Mouse (Mus musculus): Measurements from ENCODE around the gene Erbb4.

Gene Erbb4

GRCm38 (mm10) chr1:69024858-69025257 lies 83.0 kb downstream of the Erbb4 start:
- in situ Hi-C loops (cut with MboI) = no loop called here

GRCm38 (mm10) chr1:69023157-69023925 lies 84.5 kb downstream of the Erbb4 start:
- in situ Hi-C loops (cut with MboI) = no loop called here

DNA sequence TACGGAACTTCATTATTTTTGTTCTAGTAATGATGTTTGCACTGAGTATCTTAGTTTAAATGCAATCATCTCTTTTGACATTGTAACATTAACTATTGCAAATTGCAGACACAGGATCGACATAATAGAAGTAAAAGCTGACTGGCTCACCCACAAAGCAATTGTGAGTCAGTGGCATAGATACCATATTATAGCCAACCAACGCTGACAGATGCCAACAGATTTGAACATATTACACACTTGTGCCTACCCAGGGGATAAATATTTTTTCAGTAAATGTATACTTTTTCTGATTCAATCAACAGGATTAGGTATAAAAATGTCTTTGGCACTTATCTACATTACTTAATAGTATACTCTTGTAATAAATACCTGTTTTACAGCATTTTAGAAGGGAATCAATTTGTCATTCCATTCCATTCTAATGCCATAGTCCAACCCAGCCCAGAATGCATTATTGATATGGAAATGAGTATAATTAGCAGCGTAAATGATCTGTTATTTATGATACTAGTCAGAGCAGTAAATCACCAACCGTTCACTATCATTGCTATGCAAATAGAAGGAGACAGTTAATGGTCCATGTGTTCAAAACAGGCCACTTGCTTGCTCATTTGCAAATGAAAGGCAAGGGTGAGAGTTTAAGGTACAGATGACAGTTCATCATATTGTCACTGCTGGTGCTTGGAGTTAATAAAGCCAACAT lies 97.9 kb downstream of the Erbb4 start:
- in situ Hi-C loops (cut with MboI) = no loop called here

- in situ Hi-C loops (cut with MboI) = no loop called here
Observed at GRCm38 (mm10) chr1:69001371-69001770, 106.5 kb downstream of the Erbb4 start.

- in situ Hi-C loops (cut with MboI) = no loop called here
Observed at GRCm38 (mm10) chr1:68979251-68979650, 128.6 kb downstream of the Erbb4 start.

GRCm38 (mm10) chr1:68978571-68978970 lies 129.3 kb downstream of the Erbb4 start:
- in situ Hi-C loops (cut with MboI) = no loop called here

DNA sequence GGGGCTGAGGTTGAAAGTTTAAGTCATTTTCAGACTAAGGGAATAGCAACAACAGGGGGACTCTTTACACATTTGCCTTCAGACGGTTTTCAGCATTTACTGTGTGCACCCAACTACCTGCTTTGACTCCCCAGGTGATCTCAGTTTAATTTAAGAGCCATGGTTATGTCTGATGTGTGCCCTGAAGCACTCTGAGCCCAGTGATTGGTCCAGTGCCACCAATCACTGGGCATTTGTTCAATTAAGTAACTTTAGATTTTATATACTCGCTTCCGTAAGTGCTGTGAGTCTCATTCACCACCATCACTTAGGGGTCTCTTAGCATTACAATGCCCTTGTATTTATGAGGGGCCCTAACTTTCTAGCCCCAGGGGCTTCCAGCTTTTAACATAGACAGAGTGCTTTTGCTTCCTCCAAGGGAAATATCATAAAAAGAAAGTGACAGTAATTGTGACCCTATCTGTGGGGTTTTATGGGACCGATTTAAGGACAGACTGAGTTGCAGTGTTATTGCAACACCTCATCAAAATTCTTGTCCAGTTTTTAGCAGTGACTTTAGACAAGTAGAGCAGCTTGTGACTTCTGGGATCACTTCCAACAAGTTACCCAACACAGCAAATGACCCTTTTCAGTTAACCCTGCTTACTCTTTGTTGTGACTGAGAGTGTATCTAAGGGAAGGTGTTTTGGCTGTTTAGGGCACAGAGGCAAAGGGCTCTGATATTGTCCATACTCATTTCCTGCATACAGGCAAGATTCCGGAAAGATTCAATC lies 134.3 kb downstream of the Erbb4 start:
- in situ Hi-C loops (cut with MboI) = no loop called here

DNA sequence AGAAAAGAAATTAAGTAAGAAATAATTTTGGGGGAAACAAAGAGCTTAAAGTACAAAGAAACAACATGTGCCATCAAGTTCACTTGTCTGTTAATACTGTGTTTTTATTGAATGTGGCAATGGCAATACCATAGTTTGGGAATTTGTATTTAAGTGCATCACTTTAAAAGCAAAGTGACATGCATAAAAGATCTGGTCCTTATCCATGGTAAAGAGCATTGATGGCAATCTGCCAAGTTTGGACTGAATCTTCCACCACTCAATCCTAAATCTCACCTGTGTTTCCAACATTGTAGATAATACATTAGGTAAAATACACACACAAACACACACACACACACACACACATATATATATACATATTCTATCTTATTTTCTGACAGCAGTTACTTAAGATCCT lies 143.7 kb downstream of the Erbb4 start:
- in situ Hi-C loops (cut with MboI) = no loop called here

DNA sequence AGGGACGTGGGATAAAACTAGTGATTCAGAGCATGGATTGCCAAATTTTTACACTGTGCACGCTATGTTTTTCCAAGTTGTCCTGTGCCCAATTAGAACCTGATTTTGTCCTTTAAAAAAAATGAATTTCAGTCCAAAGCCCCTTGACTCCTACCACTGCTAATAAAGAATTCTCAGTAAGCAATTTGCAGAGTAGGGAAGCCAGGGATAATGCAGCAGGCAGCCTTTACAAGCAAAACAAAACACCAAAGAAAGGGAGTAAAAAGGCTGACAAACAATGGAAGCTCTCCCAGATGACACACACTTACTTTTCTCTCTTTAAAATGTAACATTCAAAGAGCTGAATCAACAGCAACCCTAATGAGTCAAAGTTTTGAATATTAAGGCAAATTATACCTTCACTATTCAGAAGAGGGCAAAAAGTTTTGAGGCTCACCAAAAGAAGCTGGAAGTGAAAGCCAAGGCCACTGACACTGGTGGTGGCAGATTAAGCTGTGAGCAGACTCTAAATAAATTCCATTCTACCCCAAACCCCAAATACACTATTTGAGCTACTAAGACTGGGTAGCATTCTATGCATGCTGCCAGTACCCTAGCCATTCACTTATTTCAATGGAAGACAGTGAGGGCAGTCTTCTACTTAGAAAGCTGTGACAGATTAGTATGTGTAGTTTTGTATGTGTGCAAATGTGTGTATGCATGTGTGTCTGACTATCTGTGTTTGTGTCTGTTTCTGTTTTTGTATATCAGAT lies 146.3 kb downstream of the Erbb4 start:
- in situ Hi-C loops (cut with MboI) = no loop called here

DNA sequence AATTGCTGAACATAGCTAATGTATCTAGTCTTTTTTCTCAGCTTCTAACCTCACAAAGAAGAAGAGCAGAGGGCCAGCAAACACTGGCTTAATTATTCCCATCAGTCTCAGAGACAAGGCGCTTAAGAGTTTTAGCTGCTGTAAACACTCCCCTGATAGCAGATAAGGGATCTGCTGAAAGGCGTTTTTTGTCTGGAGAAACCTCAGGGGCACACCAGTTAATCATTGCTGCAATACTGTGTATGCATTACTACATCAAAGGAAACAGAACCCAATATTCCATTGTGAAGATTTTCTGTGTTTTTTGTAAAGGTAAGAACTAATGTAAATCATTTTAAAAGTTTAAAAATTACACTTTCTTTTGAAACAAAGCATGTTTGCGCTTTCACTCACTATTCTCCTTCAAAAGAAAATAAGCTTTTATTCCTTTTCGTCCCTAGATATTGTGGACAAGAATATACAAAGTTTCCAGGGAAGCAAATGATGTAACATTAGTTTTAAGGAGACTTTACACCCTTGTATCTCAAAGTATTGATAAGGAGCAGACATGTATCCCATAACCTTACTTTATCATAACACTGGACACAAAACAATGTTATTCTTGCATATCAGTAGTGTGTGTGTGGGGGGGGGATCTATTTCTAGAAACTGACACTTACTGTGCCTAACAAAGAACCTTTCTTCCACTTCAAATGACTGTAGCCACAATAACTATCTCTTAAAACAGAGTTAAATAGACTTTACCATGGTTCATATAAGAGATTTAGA lies 150.9 kb downstream of the Erbb4 start:
- in situ Hi-C loops (cut with MboI) = no loop called here

GRCm38 (mm10) chr1:68955482-68955881 lies 152.4 kb downstream of the Erbb4 start:
- in situ Hi-C loops (cut with MboI) = no loop called here

- in situ Hi-C loops (cut with MboI) = no loop called here
Observed at GRCm38 (mm10) chr1:68943141-68943540, 164.7 kb downstream of the Erbb4 start.

DNA sequence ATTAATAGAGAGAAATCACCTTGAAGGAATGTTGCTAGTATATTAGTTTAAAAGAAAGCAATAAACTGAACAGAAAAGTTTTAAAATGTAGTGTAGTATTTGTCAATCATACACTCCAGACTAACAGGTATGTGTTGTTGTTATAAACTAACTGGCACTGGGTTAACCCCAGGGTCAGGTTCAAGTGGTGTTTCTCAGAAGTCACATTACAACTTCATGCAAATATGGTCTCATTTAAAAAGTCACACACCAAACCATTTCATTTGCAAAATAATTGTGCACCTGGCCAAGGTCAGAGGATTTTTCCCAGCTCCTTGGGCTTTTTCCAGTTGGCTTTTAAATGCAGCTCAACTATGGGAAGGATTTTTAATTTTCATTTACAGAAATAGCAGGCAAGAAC lies 173.1 kb downstream of the Erbb4 start:
- in situ Hi-C loops (cut with MboI) = no loop called here

DNA sequence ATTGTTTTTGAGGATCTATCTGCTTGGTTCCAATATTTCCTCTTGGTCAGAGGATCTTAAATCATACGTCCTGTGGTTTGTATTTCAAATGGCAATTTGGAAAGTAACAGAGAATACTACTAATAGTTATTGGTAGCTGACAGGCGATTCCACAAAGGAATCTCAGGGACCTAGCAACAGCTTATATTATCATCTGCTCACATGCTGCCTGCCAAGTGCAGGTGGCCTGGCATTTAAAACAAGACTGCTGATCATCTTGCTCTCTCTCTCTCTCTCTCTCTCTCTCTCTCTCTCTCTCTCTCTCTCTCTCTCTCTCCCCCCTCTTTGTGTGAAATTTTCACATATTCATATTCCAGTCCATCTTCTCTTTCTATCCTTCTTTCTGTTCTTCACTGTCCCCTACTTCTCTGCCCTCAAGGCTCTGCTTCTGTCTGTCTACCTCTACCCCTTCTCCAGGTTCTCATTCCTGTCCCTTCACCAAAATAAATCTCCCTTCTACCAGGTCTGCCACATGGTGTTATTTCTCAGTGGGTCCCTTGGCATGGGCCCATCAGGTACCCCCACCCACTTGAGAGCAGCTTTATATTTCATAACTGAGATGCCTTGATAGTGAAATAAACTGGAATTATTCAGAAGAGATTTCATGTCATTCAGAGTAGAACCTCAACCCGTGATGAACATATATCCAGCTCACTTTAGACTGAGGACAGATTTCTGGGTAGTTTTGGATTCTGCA lies 174.4 kb downstream of the Erbb4 start:
- in situ Hi-C loops (cut with MboI) = no loop called here

GRCm38 (mm10) chr1:68917828-68918227 lies 190.0 kb downstream of the Erbb4 start:
- in situ Hi-C loops (cut with MboI) = no loop called here

DNA sequence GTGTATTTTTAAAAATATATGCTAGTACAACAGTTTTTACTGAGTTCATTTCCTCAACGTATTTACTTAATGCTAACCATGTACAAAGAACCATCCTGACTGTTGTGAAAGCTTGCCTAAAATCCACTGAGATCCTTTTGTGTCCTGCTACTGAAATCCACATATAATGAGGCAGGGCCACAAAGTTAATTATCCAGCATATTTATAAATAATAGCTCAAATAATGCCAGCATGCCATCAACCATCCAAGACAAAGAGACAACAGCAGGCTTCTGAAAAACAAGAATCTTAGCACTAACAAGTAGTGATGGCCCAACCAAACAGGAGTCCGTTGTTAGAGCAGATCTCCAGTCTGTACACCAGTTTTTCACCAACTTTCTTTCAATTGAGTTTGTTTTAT lies 215.8 kb downstream of the Erbb4 start:
- in situ Hi-C loops (cut with MboI) = no loop called here

GRCm38 (mm10) chr1:68886823-68887222 lies 221.0 kb downstream of the Erbb4 start:
- in situ Hi-C loops (cut with MboI) = no loop called here

- in situ Hi-C loops (cut with MboI) = no loop called here
Observed at GRCm38 (mm10) chr1:68874954-68875353, 232.9 kb downstream of the Erbb4 start.

GRCm38 (mm10) chr1:68873635-68874020 lies 234.2 kb downstream of the Erbb4 start:
- in situ Hi-C loops (cut with MboI) = no loop called here

GRCm38 (mm10) chr1:68872976-68873634 lies 234.8 kb downstream of the Erbb4 start:
- in situ Hi-C loops (cut with MboI) = no loop called here

Measured in mature B cell (primary cell).